Mouse (Mus musculus): Measurements from ENCODE around the gene Dock10.

Gene Dock10

DNA sequence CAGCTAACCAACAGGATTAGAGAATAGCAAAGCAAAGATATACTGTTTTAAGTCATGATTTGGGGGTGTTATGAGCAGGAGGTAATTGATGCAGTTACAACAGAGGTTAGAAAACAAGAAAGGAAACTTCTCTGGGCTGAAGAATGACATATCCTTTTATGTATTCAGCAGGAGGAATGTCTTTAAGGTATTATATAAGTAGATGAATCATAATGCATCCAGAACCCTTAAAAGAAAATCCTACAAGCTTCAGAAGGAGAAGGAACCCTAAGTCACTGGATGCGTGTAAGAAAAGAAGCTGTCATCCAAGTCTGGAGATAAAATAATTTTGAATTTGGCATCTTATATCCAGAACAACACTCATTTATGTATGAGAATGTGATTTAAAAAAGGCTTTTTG is 285.9 kb downstream of the Dock10 start:
- DNase-seq (ENCODE audit: low read depth, low spot score): no peak

DNA sequence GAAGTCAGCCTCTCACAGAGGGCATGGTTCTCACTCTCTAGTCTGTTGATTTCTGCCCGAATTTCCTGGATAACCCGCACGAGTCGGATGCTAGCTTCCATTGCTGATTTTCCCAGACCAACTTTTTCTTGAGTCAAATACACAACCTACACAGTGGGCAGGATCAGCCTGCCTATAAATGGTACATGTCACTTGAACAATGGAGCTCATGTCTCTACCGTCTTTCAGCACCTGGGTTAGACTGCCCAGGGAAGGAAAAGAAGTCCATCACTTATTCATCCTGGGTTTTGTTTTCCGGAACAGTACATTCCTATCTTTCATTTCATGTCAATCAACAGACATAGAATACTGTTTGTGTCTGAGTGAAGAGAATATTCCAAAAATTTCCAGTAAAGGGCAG is 297.0 kb downstream of the Dock10 start, which contains the start of gene Gm45261:
Gene Gm45261 (minus strand): TSS at position 101 of the 400 bp plus-strand sequence.
- no peak for DNase-seq (ENCODE audit: low read depth, low spot score)

DNA sequence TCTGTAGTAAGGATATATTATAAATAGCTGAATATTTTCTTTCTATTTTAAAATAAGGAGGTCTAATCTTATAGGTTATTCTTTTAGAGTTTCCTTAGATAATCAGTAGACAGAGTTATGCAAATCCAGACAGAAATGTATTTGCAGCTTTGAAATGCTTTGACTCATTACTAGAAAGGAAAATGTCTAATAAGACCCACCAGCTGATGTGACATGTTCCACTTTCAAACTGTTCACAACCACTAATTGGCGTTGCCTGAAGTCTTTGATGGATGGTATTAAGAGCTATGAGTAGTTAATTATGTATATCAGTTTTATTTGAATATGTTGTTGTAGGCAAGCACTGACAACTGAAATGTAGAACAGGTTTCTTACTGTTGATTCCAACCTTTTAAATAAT is 298.4 kb downstream of the Dock10 start:
- no peak for DNase-seq (ENCODE audit: low read depth, low spot score)

DNA sequence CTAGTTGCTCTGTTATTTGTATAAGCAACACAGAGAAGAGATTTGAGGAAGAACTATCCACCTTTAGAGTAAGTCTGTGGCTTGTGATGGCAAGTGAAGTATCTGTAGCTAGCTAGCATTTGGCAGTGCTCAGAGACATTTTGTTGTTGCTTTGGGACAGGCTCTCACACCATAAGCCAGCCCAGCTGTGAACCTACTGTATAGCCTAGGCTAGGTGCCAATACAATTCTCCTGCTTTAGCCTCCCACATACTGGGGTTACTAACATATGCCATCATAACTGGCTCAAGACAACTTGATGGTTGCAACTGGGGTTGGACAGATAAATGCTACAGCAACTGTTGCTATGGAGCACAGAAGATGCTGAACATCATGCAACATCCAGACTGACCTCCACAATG is 298.9 kb downstream of the Dock10 start:
- no peak for DNase-seq (ENCODE audit: low read depth, low spot score)

DNA sequence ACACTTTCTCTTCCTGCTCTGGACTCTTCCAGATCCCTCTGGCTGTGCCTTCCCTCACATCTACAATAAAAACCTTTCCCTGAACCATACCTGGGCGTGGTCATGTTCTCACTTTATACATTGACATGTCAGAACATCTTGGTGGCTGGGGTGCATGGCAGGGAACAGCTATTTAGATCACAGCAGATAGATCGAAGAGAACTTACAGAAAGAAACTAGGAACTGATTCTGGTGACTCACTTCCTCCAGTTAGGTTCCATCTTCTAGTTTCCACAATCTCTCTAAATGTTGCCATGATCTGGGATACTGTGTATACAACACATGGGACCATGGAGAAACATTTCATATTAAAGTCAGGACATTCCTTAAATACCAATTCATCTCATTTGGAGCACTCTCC is 304.4 kb downstream of the Dock10 start:
- no peak for DNase-seq (ENCODE audit: low read depth, low spot score)

DNA sequence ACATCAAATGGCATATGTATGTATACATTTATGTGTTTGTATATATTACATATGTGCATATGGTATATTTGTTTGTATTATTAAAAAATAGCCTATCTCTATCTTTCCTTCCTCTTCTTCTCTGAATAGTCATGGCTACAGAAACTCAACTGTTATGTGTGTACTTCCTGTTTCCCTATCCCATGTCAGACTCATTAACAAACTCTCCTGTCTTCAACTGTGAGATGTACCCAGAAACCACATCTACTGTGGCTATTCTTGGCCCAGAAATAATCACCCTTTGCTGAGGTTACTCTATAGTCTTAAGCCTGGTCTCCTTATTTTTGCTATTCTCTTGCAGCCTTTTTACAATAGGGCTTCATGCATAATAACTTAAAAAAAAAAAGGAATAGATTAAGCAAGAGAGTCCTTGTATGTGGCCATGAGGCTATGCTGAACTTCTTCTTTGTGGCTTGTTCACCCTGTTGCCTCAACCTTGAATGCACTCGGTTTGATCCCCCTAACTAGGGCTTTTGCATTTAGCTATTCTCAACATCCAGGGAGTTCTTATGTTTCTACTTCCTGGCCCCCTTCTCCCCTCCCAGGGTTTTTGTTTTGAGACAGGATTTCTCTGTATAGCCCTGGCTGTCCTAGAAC is 306.3 kb downstream of the Dock10 start:
- DNase-seq (ENCODE audit: low read depth, low spot score): no peak

All from retina, postnatal 7 days (tissue).